Mouse (Mus musculus): ENCODE measurements around the gene Notch3.
A peak's percentile ranks its signal among the peaks of the same experiment; 100 is the strongest.
"Not testable (repeated sequence)": the region's sequence is repeated elsewhere in the genome, so short reads cannot be mapped to it uniquely, and the experiment has no call there.

Notch3 gene

GRCm38 (mm10) chr17:32120771-32121532, 45.7 kb downstream of the Notch3 start:
- no peak for DNase-seq (ENCODE audit: extremely low read depth, insufficient read length, low spot score)

- no peak for DNase-seq (ENCODE audit: extremely low read depth, insufficient read length, low spot score)
These were observed 47.5 kb downstream of the Notch3 start for GRCm38 (mm10) chr17:32119196-32119595.

DNA sequence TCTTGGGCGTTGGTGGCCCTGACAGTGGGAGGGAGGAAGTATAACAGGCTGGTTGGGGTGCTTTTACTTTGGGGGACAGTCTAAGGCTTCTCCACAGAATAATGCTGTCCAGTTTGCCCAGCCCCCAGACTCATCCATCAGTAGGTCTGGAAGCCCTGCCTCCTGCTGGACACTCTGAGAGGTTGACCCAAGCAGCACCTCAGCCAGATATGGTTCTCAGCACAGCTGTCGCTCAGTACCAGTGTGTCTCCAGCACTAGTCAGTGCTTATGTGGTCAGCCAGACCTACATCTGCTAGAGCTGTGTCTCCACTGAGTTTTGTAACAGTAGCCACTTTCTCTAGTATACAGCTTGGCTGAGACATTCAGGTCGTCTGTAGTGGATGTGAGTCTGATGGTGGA, 48.2 kb downstream of the Notch3 start:
- DNase-seq (ENCODE audit: extremely low read depth, insufficient read length, low spot score) = no peak

- DNase-seq (ENCODE audit: extremely low read depth, insufficient read length, low spot score) = peak; percentile 62
These were observed 48.7 kb downstream of the Notch3 start for GRCm38 (mm10) chr17:32117872-32118421.

- DNase-seq (ENCODE audit: extremely low read depth, insufficient read length, low spot score) = peak; percentile 55
These were observed 49.3 kb downstream of the Notch3 start for GRCm38 (mm10) chr17:32117287-32117871.

- no peak for DNase-seq (ENCODE audit: extremely low read depth, insufficient read length, low spot score)
These were observed 49.9 kb downstream of the Notch3 start for GRCm38 (mm10) chr17:32116586-32117286.

DNA sequence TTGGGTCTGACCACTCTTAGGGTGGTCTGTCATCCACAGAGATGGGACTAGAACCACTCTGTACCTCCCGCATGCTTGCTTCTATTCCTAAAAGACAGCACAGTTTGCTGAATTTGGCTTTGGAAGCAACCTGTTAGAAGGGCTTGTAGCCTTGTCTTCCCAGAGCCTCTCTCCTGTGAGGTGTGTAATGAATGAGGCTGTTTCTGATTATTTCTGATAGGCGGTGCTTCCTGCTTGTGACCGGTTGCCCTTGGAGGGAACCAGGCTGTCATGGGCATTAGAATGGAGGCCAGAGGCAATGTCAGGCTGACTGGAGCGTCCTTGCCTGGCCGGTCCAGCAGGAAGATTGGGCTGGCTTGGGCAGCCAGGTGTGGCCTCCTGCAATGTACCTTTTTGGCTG, 52.2 kb downstream of the Notch3 start:
- not testable (repeated sequence) for DNase-seq (ENCODE audit: extremely low read depth, insufficient read length, low spot score)

DNA sequence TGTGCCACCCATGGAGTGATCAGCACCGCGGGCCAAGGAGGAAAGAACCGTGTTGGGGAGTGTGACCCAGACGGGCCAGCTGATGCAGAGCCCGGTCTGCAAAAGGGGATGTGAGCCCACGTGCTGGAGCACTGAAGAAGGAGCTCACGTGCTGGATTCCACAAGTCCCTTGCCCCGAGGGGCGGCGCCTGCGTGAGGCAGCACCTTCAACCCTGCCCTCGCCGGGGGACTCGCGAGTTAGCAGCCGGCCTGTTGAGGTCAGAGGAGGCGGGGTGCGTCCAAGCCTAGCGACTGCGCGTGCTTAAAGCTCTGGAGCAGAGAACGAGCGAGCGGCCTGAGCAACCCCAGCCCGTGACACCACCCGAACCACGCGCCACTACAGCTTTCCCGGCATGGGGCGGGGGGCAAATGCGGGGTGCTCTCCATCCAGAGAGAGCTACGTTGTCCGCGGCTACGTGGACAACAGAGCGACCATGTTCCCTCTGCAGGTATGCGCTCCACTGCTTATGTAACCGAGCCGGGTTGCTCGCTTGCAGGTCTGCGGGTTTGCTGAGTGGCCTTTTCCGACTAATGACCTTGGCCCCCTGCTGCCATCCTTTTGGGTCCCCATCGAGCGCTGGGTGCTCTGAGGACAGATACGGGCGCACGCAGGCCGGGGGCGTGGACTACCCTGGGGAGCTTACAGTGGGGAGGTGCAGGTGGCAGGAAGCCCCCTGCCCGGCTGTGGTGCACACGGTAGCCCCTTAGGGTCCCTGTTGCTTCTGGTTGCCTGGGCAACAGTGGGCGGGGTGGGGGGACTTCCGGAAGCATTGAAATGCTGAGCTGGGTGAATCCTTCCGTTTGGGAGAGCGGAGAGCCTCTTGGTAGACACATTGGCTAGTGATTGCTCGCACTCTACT, 52.9 kb downstream of the Notch3 start:
- no peak for DNase-seq (ENCODE audit: extremely low read depth, insufficient read length, low spot score)

GRCm38 (mm10) chr17:32113255-32113522, 53.5 kb downstream of the Notch3 start:
- no peak for DNase-seq (ENCODE audit: extremely low read depth, insufficient read length, low spot score)

GRCm38 (mm10) chr17:32112434-32113254, 54.0 kb downstream of the Notch3 start:
- no peak for DNase-seq (ENCODE audit: extremely low read depth, insufficient read length, low spot score)

GRCm38 (mm10) chr17:32110980-32111780, 55.5 kb downstream of the Notch3 start:
- no peak for DNase-seq (ENCODE audit: extremely low read depth, insufficient read length, low spot score)

DNA sequence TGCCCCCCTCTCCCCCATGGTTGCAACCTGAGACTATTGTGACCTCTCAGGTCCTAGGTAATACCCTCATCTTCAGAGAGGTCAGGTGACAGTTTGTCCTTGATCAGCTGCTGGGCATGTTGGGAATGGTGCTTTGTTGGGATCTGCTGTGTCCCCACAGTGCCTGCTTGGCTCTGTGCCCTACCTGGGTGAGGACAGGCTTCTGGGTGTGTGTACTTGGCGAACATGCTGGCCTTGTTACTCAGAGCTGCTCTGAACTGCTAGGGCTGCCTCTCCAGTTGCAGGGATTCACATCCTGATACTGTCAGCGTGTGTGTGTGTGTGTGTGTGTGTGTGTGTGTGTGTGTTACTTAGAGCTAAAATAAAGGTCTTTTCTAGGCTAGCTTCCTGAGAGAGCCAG, 56.2 kb downstream of the Notch3 start:
- peak; percentile 29 for DNase-seq (ENCODE audit: extremely low read depth, insufficient read length, low spot score)

GRCm38 (mm10) chr17:32109201-32109940, 57.3 kb downstream of the Notch3 start:
- DNase-seq (ENCODE audit: extremely low read depth, insufficient read length, low spot score) = no peak

DNA sequence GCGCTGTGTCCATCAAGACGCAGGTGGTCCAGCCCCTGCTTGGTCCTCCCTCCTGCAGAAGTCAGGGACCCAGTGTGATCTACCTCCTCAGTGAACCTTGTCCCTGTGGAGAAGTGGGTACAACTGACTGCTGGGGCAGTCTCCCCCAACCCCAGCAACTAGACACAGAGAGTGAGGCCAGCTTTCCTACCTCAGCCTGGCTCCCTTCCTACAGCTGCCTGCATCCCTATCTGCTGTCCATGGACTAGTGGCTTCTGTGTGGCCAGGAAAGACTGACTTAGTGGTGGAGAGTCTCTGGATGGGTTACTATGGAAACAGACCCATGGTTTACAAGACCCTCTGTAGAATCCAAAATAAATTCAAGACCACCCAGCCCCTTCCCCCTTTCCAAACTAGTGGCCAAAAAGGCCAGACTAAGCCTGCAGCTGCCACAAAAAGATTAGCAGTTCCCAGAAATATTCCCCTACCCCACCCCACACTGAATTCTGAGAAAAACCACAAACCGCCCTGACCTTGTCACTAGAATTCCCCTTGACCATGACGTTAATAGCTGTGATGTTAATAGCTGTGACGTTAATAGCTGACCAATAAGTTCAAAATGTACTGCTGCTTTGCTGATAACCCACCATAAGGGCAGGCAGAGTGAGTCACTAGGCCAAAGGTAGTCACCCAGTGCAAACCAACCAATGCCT, 58.2 kb downstream of the Notch3 start:
- not testable (repeated sequence) for DNase-seq (ENCODE audit: extremely low read depth, insufficient read length, low spot score)

DNA sequence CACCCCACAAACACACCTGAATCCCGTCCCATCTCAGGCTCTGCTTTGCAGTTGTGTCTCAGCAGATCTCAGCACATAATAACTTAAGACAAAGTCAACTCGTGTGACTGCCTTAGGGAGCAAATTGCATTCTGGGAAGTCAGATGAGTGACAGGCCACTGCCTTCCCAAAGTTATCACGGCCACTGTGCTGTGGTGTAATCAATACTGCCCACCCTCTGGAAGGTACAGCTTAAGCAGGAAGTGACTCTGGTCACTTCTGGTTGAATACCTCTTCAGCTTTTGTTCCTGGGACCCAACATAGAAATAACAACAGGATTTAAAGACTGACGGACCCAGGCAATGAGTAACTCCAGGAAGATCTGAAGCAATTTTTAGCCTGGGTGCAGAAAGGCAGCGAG, 58.8 kb downstream of the Notch3 start:
- no peak for DNase-seq (ENCODE audit: extremely low read depth, insufficient read length, low spot score)

DNA sequence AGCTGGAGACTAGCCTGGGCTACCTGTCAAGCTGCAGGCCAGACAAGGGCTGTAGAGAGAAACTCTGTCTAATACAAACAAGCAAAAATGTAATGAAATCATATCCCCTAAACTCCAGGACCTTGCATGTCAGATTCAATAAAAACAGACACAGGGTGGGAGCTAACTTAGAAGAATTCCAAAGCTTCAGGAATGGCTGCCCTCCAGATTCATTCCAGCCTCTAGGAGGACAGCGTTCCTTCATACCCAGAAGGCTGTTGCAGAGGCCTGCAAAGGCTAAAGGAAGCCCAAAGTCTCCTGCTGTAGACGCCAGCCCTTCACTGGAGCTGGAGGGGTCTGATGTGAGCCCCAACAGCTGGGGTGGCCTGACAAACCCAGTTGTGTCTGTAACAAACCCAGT, 60.3 kb downstream of the Notch3 start:
- no peak for DNase-seq (ENCODE audit: extremely low read depth, insufficient read length, low spot score)

DNA sequence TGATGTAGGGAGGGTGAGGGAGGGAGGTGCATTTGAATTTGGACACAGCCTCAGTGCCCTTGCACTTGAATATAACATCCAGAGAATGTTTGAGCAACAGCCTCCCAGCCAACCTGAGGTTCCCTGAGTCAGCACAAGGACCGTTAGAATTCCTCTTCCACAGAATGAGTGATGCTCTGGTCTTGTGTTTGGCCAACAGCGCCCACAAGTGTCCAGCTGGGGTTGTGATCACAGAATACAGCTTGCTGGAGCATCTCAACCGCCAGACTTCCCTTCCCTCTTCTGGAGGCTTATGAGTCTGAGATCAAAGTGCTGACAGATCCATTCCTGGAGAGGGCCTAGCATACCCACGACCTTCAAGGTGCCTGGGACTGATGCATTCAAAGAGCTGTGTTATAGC, 63.6 kb downstream of the Notch3 start:
- no peak for DNase-seq (ENCODE audit: extremely low read depth, insufficient read length, low spot score)
